Mouse (Mus musculus) frontal cortex, postnatal 14 days (tissue): ENCODE data around the gene Pdcd4.

Source experiments
- DNase-seq, 2 experiments: peaks; one replicate each; pipeline ENCODE4 v3.0.0; 2022; ENCODE audit warnings: low spot score in 2 of 2

Gene Pdcd4

GRCm38 (mm10) chr19:53871502-53871901 is 20.5 kb upstream of the Pdcd4 start:
- no peak for DNase-seq

GRCm38 (mm10) chr19:53872994-53873713 is 18.9 kb upstream of the Pdcd4 start:
- DNase-seq: no peak

GRCm38 (mm10) chr19:53875246-53875645 is 16.8 kb upstream of the Pdcd4 start:
- no peak for DNase-seq

- DNase-seq: no peak
Measured at GRCm38 (mm10) chr19:53877779-53878178, 14.3 kb upstream of the Pdcd4 start.

- no peak for DNase-seq
Measured at GRCm38 (mm10) chr19:53880460-53880859, 11.6 kb upstream of the Pdcd4 start.

GRCm38 (mm10) chr19:53881786-53882185 is 10.2 kb upstream of the Pdcd4 start:
- DNase-seq: no peak

GRCm38 (mm10) chr19:53885450-53885849 is 6.6 kb upstream of the Pdcd4 start:
- DNase-seq: no peak

- DNase-seq: no peak
Measured at GRCm38 (mm10) chr19:53886576-53887370, 5.3 kb upstream of the Pdcd4 start.

- DNase-seq: no peak
Measured at GRCm38 (mm10) chr19:53887822-53888221, 4.2 kb upstream of the Pdcd4 start.

- no peak for DNase-seq
Measured at GRCm38 (mm10) chr19:53888331-53888730, 3.7 kb upstream of the Pdcd4 start.

GRCm38 (mm10) chr19:53889555-53889954 is 2.5 kb upstream of the Pdcd4 start:
- DNase-seq: no peak

GRCm38 (mm10) chr19:53890274-53890673 is 1.8 kb upstream of the Pdcd4 start:
- DNase-seq: no peak

- DNase-seq: no peak
Measured at GRCm38 (mm10) chr19:53890781-53891251, 1.2 kb upstream of the Pdcd4 start.

- DNase-seq: no peak
Measured at GRCm38 (mm10) chr19:53891569-53891968, 462 bp upstream of the Pdcd4 start.

GRCm38 (mm10) chr19:53892838-53893359 is 868 bp downstream of the Pdcd4 start:
- DNase-seq: no peak

- no peak for DNase-seq
Measured at GRCm38 (mm10) chr19:53893711-53894171, 1.7 kb downstream of the Pdcd4 start.

- no peak for DNase-seq
Measured at GRCm38 (mm10) chr19:53894538-53895121, 2.6 kb downstream of the Pdcd4 start.

- DNase-seq: no peak
Measured at GRCm38 (mm10) chr19:53898046-53898445, 6.0 kb downstream of the Pdcd4 start.

- no peak for DNase-seq
Measured at GRCm38 (mm10) chr19:53898498-53898897, 6.5 kb downstream of the Pdcd4 start.

- DNase-seq: no peak
Measured at GRCm38 (mm10) chr19:53898970-53899900, 7.2 kb downstream of the Pdcd4 start.

- no peak for DNase-seq
Measured at GRCm38 (mm10) chr19:53899941-53900610, 8.0 kb downstream of the Pdcd4 start.
